Comparison of ENCODE assay signal across 19 mouse cellular contexts in the genomic region with DNA sequence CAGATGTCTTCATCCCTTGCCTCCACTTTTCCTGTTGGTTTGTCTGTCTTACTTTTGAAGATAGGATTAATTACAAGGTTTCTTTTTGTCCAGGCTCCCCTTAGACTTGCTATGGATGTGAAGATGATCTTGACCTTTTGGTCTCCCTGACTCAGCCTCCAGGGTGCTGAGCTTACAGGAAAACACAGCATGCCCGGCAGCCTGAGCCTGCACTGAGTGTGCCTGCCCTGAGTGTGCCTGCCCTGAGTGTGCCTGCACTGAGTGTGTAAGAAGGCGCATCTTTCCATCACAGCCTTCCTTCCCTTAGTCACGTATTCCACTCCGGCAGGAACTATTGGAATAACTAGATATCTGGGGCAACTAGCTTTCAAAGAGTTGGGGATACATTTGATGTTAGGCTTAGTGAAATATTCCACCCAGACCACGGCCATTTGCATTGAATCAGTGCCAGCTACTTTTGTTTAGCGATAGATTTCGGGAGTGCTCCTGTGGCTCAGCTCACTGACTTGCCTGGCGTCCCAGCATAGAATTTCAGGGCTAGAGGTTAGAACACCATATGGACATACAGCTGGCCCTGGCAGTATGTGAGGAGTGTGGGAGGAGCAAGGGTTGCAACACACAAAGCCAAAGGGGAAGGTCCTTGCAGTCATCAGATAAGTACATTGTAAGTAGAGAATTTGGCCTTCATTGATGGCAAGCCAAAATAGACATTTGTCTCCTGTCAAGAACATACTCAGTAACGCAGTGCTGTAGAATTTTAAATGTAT. TPM values are rescaled to one million over a fixed set of nuclear protein-coding genes. Genes with fewer than 3 reads are reported as not detected.
DNase-seq lines count a peak whose midpoint lies in the region; ATAC-seq and TF ChIP-seq lines count a peak whose summit lies in the region.
"Had no signal": no experiment of that assay in that cellular context is flagged by ENCODE, and none has a peak within 500 bp of the region (broad histone marks: within the 10 kb centered on the region; RNA-seq: fewer than 3 reads in every experiment).

No protein-coding gene starts in this region.

- no peak overlapping the region for H3K9ac ChIP-seq in liver, adult 2 months (ENCODE audit: low read depth, low read length)
- H3K9ac ChIP-seq: embryonic facial prominence, embryonic 15.5 days; heart, embryonic 13.5 days; hindbrain, embryonic 14.5 days; lung, embryonic 15.5 days; midbrain, embryonic 12.5 days had no signal

- intact Hi-C loops in gastrocnemius, postnatal 14 days (cut with DNase I; ENCODE audit: low total_unique reads) = no loop called here

- H3K27ac ChIP-seq in liver, adult 2 months (replicated peaks; ENCODE audit: insufficient read depth, low read depth, low read length) = no peak overlapping the region
- H3K27ac ChIP-seq: embryonic facial prominence, embryonic 15.5 days; gastrocnemius, adult 2 months; heart, embryonic 13.5 days; hindbrain, embryonic 14.5 days; limb, embryonic 10.5 days; lung, embryonic 15.5 days; midbrain, embryonic 12.5 days had no signal

- no peaks in the 10 kb centered on the region for H3K36me3 ChIP-seq in liver, adult 2 months (ENCODE audit: control insufficient read depth, insufficient read depth, low read length)
- H3K36me3 ChIP-seq: embryonic facial prominence, embryonic 15.5 days; heart, embryonic 13.5 days; limb, embryonic 10.5 days; lung, embryonic 15.5 days; midbrain, embryonic 12.5 days had no signal

- H3K4me1 ChIP-seq in liver, adult 2 months (ENCODE audit: control insufficient read depth, insufficient read depth, low read length) = peaks cover 8% of the 10 kb centered on the region

- no peak for TF ChIP-seq CTCF in liver, adult 2 months (IDR thresholded peaks at IDR 0.05; ENCODE audit: low read depth, low read length)

- no peak overlapping the region for H3K4me3 ChIP-seq in liver, adult 2 months (ENCODE audit: insufficient read depth, low read depth, low read length)
- H3K4me3 ChIP-seq: embryonic facial prominence, embryonic 15.5 days; gastrocnemius, adult 2 months; heart, embryonic 13.5 days; limb, embryonic 10.5 days; lung, embryonic 15.5 days; midbrain, embryonic 12.5 days had no signal

- peaks cover 9% of the 10 kb centered on the region; the same call in 1 of the 2 replicates for H3K79me2 ChIP-seq in liver, adult 2 months (ENCODE audit: control insufficient read depth, insufficient read depth, low read length)

- ATAC-seq in megakaryocyte, adult 5-6 weeks (ENCODE audit: poor library complexity, severe bottlenecking) = peak; percentile 35
- ATAC-seq: forebrain, embryonic 14.5 days had no signal

- peak; percentile 70 to 82 for DNase-seq in adrenal gland, adult (ENCODE audit: inconsistent age in 2 of 2, low spot score in 1 of 2)
- no peak for DNase-seq in adrenal gland, postnatal 4 days (ENCODE audit: low spot score in 2 of 2)
- DNase-seq in liver, adult 2 months (ENCODE audit: extremely low read depth, low read depth, low spot score) = peak; percentile 62
- no peak for DNase-seq in liver
- DNase-seq in adrenal gland, postnatal 10 days = peak; percentile 37
- DNase-seq in right cerebral cortex, adult 18-20 months = no peak
- no peak for DNase-seq in gastrocnemius, postnatal 14 days
- DNase-seq: gastrocnemius, adult 2 months; kidney, adult 11 months; kidney, postnatal 25 days; right cerebral cortex, postnatal 25 days had no signal

- H3K27me3 ChIP-seq in liver, adult 2 months (ENCODE audit: control insufficient read depth, insufficient read depth, low read length) = no peaks in the 10 kb centered on the region
- H3K27me3 ChIP-seq: embryonic facial prominence, embryonic 15.5 days; heart, embryonic 13.5 days; lung, embryonic 15.5 days; midbrain, embryonic 12.5 days had no signal

- 66% methylated on average over 9 of the region's 9 CpGs for WGBS in liver, adult 2 months

- no peak for TF ChIP-seq POLR2A in liver, adult 2 months (IDR thresholded peaks at IDR 0.05; ENCODE audit: extremely low read depth, insufficient read depth, low read length)

RNA-seq across cellular contexts. Expression of a gene that starts 2.5 kb away (rescaled TPM):
- total RNA-seq in adrenal gland, postnatal 4 days (2021) = 10 to 100 TPM; 34.5 to 35.7 TPM
- total RNA-seq in liver, adult 2 months (2014; rRNA removed) = 8.1 and 8.9 TPM in 2 replicates
- 3.2 and 4.1 TPM in 2 replicates for polyA plus RNA-seq in liver, adult 2 months (2012; rRNA removed)
- total RNA-seq in adrenal gland, postnatal 10 days (2021) = 10 to 100 TPM; 19.9 to 21.8 TPM
- 28.1 and 30.8 TPM in 2 replicates for total RNA-seq in megakaryocyte, adult 5-6 weeks (2015)
- total RNA-seq in megakaryocyte, adult 5-6 weeks (2017) = 43.8 and 59.8 TPM in 2 replicates
- 1 to 10 TPM; 3.3 to 4.4 TPM for total RNA-seq in gastrocnemius, postnatal 14 days (2021)

Comparison
In these comparisons a context has a peak if more than half of its experiments do, and no peak if none do; other contexts are left out.
1. DNase-seq: peak in adrenal gland, adult (2 of 2), liver, adult 2 months (single experiment) and adrenal gland, postnatal 10 days (single experiment); none in adrenal gland, postnatal 4 days (0 of 2), liver (single experiment), right cerebral cortex, adult 18-20 months (single experiment) and gastrocnemius, postnatal 14 days (single experiment).